Mouse (Mus musculus): Measurements from ENCODE around the gene Ptpn14. TPM values are rescaled to one million over a fixed set of nuclear protein-coding genes. Genes with fewer than 3 reads are reported as not detected.
A peak's percentile ranks its signal among the peaks of the same experiment; 100 is the strongest.
"Not testable (repeated sequence)": the region's sequence is repeated elsewhere in the genome, so short reads cannot be mapped to it uniquely, and the experiment has no call there.

The Ptpn14 gene
- 10 to 100 TPM; 10.6 to 12.7 TPM for total RNA-seq (2021)

DNA sequence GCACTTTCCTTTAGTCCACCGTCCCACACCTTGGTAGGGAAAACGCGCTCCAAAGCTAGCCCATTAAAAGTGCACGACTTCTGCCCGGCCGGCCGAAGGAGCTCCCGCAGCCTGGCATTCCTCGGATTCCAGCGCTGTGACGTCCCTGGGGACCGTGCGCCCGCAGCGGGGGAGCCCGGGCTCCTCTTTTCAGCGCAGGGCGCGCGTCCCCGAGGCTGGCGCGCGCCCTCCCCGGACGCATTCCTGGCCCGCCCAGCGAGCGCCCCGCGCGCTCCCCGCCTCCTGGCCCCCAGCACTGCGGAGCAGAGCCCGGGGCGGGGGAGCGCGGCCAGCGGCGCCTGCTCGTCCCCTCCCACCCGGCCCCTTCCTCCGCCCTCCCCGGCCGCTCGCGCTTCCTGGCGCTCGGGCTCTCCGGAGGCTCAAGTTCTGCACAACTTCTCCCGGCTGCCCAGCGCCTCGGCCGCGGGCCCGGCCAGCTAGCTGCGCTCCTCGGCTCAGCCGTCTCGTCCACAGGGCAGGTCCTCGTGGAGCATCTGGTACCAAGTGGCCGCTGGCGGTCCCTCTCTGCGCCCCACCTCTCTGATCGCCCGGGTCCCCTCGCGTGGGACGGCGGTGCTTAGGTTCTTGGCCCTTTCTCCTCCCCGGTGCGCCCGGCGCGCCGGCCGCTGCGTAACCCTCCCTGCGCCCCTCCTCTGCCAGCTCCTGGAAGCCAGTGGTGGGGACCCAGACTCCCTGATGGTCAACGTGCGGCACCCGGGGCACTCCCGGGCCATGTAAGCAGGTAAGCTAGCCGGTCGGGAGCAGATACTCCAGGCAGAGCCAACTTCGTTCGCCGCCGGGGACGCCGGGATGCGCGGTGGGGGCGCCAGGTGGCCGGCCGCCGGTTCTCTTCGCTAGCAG is at the start of gene Ptpn14:
Ptpn14 (plus strand) TSS at position 385 of the 900 bp plus-strand sequence.
- peak; percentile 16 to 20 for DNase-seq (ENCODE audit: low spot score in 2 of 2)
- intact Hi-C loops (cut with DNase I): no loop called here

DNA sequence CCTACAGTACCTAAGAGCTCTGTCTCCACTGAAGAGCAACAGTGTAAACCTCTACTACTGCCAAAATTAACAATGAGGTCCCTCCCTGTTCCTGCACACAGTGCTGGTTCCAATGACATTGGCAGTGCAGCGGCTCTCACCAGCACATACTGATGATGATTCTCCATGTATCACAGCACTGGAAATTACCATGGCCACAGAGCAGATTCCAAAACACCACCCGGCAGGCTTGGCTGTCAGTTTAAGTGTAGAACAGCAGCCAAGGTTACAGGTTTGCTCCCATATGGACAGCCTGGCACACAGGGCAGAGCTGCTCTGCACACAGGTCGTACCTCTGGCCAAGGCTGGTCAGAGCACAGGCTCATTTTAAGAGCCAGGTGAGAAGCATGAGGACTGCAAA is 48.5 kb upstream of the Ptpn14 start:
- no peak for DNase-seq (ENCODE audit: low spot score in 2 of 2)
- intact Hi-C loops (cut with DNase I): no loop called here

DNA sequence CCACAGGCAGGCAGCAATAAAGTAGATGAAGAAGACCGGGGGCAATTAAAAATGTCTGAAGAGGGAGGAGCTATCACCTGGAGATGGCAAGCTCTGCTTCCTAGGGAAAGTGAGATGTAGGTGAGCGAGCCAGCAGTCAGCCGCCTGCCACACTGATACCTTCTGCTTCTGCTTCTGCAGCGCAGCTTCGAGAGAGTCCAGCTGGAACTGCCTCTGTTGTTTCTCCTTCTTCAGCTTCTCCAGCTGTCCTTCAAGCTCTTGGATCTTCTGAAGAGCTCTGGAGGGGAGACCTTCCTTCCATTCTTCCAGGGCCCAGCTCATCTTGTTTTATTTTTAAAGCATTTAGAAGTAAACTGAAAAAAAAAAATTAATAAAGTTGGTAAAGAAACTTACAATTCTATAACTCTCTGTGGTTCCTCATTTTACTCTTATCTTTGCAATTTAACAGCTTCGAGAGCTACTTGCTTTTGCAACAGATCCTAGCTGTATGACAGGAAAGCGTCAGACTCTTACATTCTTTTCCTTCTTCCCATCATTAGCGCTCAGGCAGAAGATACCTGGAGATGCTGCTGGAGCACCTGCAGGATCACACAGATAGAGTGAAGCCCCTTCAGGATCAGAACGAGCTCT is 43.2 kb upstream of the Ptpn14 start:
- intact Hi-C loops (cut with DNase I): no loop called here
- DNase-seq (ENCODE audit: low spot score in 2 of 2): no peak

DNA sequence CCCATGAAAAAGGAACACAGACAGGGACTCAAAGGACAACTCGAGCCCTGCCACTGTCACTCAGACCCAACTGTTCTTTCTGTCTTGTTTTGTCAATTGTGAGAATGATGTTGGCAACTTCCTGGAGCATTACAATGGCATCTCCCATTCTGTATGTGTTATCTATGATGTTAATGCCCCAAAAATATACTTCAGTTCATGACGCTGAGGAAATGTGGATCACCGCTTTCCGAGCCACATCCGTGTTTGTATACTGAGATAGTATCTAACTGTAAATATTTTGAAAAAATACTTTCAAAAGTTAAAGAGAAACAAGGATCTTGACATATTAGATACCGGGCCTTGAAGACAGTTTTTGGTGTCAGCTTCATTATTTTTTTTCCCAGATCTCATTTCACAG is 42.0 kb upstream of the Ptpn14 start:
- intact Hi-C loops (cut with DNase I): no loop called here
- DNase-seq (ENCODE audit: low spot score in 2 of 2): no peak

DNA sequence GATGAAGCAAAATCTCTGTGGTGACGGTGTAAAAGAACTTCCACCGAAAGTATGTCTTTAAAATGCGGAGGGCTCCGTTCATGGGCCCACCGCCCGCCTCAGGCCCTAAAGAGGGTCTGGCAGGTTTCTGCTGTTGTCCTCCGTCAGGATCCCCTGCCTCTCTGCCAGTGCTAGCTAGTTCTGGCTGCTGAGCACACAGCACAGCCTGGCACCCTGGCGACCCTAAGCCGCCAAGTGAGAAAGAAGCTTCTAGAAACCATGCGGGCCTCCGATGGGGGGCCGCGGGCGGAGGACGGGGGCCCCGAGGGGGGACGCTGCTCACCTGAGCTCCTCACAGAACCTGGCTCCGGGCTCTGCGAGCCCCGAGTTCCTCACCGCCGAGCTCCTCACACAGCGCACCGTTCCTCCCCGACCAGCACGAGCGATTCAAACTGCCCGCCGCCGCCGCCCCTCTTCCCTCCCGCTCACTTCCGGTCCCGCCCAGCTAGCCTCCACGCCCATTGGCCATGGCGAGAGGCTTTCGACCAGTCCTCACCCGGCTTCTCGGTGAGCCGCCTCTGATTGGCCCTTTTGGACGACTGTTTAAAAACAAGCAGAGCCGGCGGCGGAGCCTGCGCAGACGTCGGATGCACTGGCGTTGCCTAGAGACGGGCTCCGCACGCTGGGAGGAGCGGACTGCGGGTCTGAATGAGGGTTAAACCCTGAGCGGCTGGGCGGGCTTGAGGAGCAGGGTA is 40.2 kb upstream of the Ptpn14 start, which contains the start of gene Cenpf:
Cenpf (minus strand) TSS at position 433 of the 734 bp plus-strand sequence.
- peak; percentile 95 to 99 for DNase-seq (ENCODE audit: low spot score in 2 of 2)

DNA sequence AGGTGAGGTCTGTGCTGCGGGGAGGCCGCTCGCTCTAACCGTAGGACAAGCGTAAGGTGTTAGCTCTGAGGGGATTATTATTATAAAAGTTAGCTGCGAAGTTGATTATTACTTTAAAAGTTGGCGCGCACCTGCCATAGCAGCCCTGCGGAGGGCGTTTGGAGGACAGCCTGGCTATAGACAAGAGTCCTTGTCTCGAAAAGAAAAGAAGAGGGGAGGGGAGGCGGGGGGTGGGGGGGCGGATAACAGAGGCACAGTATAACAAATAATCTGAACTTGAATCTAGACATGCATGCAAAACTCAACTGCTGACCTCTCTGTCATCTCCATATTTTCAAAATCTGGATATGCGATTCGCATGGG is 39.7 kb upstream of the Ptpn14 start:
- intact Hi-C loops (cut with DNase I): no loop called here
- no peak for DNase-seq (ENCODE audit: low spot score in 2 of 2)

More for the DNA sequence above, 40.2 kb upstream of the Ptpn14 start, which contains the start of gene Cenpf:
- intact Hi-C loops (cut with DNase I): no loop called here

DNA sequence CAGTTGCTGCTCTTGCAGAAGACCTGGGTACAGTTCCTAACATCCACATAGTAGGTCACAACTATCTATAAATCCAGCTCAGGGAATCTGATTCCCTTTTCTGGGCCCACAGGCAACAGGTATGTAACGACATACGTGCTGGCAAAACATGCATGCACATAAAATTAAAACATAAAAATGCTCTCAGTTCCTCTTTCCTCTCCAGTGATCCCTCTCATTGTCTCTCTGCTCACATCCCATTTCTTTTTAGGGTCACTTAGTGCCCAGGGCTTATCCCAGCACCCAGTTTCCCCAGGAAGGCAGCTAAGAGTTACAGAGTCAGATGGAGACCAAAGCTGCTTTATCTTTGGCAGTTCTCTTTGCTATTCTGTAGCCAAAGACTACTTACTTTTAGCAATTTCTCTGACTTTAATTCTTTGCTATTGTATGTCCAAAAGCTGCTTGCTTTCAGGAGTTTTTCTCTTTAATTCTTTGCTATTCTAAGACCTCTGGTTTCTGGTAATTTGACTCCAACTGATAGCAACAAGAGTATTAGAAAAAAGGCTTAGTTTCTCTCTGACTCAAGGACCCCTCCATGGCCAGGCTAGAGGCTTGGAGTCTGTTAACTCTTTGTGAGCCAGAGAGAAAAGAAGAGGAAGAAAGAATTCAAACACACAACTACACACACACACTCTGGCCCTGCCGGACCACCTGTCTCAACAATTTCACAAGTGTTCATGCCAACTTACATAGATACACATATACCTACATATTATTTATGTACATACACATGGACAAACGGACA is 38.8 kb upstream of the Ptpn14 start:
- no peak for DNase-seq (ENCODE audit: low spot score in 2 of 2)
- intact Hi-C loops (cut with DNase I): no loop called here

DNA sequence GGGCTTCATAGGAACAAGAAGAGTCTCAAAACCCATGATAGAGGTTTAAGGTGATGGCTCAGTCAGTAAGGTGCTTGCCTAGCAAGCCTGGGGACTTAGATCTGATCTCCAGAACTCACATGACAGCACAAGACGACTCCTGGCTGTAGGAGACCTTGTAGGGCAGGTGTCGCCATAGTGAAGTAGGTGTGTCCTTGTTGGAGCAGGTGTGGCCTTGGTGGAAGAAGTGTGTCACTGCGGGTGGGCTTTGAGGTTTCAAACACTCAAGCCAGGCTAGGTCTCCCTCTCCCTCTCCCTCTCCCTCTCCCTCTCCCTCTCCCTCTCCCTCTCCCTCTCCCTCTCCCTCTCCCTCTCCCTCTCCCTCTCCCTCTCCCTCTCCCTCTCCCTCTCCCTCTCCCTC is 35.6 kb upstream of the Ptpn14 start:
- DNase-seq (ENCODE audit: low spot score in 2 of 2); intact Hi-C loops (cut with DNase I): not testable (repeated sequence)

DNA sequence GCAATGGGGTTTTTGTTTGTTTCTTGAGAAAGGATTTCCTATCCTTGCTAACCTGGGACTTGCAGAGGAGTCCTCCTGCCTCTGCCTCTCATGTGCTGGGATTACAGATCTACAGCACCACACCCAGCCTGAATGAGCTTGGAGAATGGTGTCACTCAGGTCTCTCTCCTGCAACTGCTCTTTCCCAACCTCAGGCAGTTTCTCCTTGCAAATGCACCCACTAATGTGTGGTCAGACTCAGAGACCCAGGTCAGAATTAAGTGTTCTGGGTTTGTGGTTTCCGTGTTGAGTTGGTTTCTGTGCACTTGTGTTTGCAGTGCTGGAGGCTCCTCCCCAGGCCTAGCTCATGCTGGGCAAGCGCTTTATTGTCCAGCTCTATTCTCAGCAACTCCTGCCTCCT is 33.7 kb upstream of the Ptpn14 start:
- intact Hi-C loops (cut with DNase I): no loop called here
- DNase-seq (ENCODE audit: low spot score in 2 of 2): no peak

DNA sequence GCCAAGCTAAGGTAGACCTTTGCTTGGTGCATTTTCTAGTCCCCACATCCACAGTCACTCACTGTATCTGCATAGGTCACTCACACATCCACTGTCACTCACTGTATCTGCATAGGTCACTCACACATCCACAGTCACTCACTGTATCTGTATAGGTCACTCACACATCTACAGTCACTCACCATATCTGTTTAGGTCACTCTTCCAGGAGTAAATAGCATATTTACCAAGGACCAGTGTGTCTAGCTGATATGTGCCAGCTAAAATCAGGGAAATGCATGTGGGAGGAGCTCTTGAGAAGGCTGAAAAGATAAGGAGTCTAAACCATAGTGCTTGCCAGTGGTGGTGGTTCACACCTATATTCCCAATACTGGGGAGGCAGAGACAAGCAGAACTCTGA is 32.7 kb upstream of the Ptpn14 start:
- intact Hi-C loops (cut with DNase I): no loop called here

DNA sequence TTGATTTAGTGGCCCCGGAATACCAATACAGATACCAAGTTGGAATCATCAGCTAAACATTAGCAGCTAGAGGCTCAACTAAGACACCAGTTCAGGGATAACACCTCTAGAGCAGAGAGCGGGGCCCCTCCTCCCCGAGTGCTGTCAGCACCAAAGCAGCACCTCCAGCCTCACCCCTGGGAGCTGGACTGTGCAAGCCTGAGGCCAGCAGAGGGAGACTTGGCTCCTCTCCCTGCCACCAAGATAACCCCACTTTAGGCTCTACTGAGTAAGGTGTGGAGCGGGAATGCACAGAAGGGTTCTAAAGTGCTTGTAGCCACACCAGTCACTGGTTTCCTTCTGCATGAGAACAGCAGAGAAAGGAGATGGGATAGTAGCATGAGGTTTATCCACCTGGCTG is 29.7 kb upstream of the Ptpn14 start:
- DNase-seq (ENCODE audit: low spot score in 2 of 2): no peak
- intact Hi-C loops (cut with DNase I): no loop called here

More for the DNA sequence above, 32.7 kb upstream of the Ptpn14 start:
- no peak for DNase-seq (ENCODE audit: low spot score in 2 of 2)

DNA sequence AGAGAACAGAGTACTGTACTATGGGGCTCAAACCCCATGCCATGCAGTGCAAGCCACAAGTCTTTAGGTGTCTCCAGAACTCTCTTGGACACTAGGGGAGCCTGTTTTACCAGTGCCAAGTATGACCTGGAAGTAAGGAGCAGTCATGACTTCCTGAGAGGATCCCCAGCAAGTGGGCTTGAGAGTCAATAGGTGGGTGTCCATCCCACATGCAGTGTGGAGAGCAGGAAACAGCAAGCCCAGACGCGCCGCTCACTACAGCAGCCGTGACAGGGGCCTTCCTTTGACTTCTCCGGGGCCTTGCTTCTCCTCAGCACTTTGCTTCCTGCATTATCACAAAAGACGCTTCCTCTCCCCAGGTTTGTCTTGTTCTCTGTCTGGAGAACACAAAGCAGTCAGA is 27.9 kb upstream of the Ptpn14 start:
- no peak for DNase-seq (ENCODE audit: low spot score in 2 of 2)
- intact Hi-C loops (cut with DNase I): no loop called here

DNA sequence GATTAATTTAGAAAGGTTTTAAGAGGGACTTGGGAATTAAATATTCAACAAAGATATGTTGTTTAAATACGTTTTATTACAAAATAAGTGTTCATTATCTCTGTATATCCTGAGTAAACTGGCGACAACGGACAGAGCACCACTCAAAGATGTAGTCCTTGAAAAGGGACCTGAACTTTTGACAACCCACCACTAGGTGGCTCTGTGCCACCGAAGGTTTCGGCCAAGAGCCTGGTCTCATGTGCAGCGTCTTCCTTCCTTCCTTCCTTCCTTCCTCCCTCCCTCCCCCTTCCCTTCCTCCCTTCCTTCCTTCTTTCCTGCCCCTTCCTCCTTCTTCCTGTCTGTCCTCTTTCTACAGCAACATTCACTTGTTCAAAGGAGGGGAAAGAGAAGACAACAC is 27.1 kb upstream of the Ptpn14 start:
- peak; percentile 67 to 79 for DNase-seq (ENCODE audit: low spot score in 2 of 2)
- intact Hi-C loops (cut with DNase I): no loop called here

DNA sequence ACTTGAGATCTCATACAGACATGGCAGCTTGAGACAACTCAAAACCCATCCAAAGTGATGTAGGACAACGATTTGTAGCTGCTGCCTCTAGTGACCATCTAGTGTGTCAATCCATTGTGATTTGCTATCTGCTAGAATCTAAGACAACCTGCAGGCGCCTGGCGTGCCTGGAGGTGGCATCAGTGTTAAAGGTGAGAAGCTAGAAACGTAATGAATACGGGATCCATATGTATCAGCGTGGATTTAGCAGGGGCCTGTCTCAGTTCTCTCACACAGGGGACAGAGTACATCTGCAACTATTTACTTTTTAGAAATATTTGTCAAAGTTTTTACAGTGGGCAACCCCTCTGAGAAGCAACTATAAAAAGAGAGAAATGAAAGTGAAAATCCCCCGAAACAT is 24.9 kb upstream of the Ptpn14 start:
- intact Hi-C loops (cut with DNase I): no loop called here
- DNase-seq (ENCODE audit: low spot score in 2 of 2): no peak

DNA sequence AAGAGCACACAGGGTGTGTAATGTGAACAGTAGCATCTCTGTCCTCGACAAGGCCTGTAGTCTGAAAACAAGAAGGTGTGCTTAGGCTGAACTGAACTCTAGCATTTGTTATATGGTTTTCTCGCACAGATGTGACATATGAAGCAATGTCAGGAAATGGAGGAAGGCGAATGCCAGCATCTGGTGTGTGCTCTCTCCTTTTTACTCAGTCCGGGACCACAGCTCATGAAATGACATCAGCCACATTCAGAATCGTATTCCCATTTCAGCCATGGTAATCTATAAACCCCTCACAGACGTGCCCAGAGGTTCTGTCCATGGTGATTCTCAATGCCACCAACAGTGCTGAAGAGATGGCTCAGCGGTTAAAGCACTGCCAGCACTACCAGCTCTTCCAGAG is 24.5 kb upstream of the Ptpn14 start:
- intact Hi-C loops (cut with DNase I): no loop called here
- DNase-seq (ENCODE audit: low spot score in 2 of 2): no peak

DNA sequence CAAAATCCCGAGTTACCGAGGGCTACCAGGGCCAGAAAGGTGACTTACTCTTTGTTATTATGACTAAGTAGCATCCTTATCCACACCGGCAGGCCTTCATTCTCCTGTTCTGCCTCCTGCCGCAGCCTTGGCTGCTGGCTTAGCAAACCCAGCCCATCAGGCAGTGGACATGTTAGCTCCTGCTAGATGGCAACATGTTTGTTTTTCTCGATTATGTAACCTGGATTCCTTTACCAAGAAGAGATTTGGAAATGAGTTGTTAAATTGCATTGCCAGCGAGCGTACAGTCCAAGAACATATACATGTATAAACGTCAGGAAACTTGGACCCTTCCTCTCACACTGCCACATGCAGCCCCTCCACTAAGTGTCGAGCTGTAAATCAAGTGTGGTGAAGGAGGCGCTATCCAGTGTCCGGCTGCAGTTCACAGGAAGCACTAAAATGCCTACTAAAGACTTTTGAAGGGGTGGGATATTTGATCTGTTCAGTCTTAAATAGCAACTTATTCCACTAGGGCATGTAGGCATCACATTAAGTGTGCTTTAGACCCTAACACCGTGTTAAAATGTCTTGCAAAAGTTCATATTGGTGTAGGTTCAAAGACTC is 21.9 kb upstream of the Ptpn14 start:
- DNase-seq (ENCODE audit: low spot score in 2 of 2): no peak
- intact Hi-C loops (cut with DNase I): no loop called here

DNA sequence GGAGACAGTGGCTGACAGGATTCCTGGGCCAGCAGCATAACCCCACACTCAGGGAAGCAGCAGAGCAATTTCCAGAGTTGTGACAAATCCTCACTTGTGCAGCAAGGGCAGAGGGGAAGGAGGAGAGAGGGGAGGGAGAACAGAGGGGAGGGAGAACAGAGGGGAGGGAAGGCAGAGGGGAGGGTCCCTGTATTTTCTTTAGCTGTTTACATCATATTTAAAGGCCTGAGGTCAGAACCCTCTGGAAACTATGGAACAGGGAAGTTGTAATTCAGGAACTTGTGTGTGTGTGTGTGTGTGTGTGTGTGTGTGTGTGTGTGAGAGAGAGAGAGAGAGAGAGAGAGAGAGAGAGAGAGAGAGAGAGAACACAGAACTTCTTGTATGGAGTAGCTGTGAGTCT is 21.1 kb upstream of the Ptpn14 start:
- DNase-seq (ENCODE audit: low spot score in 2 of 2): no peak
- intact Hi-C loops (cut with DNase I): no loop called here

DNA sequence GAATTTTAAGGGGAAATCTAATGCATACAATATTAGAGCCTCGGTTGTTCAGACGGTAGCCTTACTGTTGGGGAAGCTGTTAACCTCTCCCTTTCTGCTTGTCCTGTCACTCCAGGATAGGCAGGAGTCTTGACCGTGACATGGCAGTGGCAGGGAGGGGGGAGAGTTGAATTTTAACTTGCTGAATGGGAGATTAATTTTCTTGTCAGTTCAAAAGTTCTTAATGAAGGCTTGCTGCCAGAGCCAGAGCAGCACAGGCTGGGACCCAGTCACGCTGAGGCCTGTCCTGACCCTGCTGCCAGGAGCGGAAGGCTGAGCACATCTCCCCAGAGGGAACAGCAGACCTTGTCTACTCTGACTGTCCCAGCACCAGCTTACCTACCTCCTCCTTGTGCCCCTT is 20.6 kb upstream of the Ptpn14 start:
- no peak for DNase-seq (ENCODE audit: low spot score in 2 of 2)
- intact Hi-C loops (cut with DNase I): no loop called here

DNA sequence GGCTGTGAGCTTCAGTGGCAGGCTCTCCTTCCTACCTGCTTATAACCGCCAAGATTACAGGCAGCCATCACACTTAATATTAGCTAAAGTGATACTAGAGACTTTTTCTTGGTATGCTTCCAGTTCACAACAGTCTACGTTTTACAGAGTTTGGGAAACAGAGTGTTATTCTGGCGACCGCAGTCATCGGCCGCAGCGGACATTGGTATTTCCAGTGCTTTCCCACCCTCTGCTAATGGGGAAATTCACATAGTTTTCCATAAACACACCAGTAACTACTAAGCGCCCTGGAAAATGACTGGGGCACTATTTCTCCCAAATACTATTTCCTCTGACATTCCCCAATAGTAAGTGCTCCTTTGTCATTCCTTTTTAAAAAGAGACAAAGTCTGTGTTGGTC is 19.1 kb upstream of the Ptpn14 start:
- intact Hi-C loops (cut with DNase I): no loop called here
- DNase-seq (ENCODE audit: low spot score in 2 of 2): no peak
